Mouse (Mus musculus) heart, adult 2 months (tissue): Measurements from ENCODE around the gene Cx3cl1. TPM values are rescaled to one million over a fixed set of nuclear protein-coding genes. Genes with fewer than 3 reads are reported as not detected.

ENCODE experiments used
- DNase-seq, 2 experiments: peaks; one replicate each; pipeline ENCODE4 v3.0.0; 2021
- H3K27ac ChIP-seq: fragments of 200-600 bp; 2 replicates; pipeline ENCODE4 v1.8.1; 2022
- H3K27me3 ChIP-seq: fragments of 200-500 bp; 2 replicates; pipeline ENCODE4 v1.6.1; 2012; ENCODE audit warnings: mild to moderate bottlenecking, low read length, inconsistent platforms, mixed read lengths; ENCODE audit not compliant: control insufficient read depth, insufficient read depth
- H3K36me3 ChIP-seq: fragments of 200-500 bp; 2 replicates; pipeline ENCODE4 v1.6.1; 2012; ENCODE audit warnings: low read length, inconsistent platforms; ENCODE audit not compliant: control insufficient read depth, insufficient read depth
- H3K4me1 ChIP-seq: fragments of 200-500 bp; 2 replicates; pipeline ENCODE4 v1.6.1; 2011; ENCODE audit warnings: low read length; ENCODE audit not compliant: control insufficient read depth, insufficient read depth
- H3K4me3 ChIP-seq: fragments of 200-600 bp; 2 replicates; pipeline ENCODE4 v1.8.1; 2022
- H3K79me2 ChIP-seq: fragments of 200-500 bp; replicated peaks from 2 replicates; pipeline ENCODE4 v1.6.1; 2012; ENCODE audit warnings: mild to moderate bottlenecking, inconsistent platforms, low read length, moderate library complexity, mixed read lengths; ENCODE audit not compliant: control insufficient read depth, insufficient read depth
- H3K9ac ChIP-seq: fragments of 200-500 bp; 2 replicates; pipeline ENCODE4 v1.6.1; 2012; ENCODE audit warnings: low read depth, mild to moderate bottlenecking, control low read depth, inconsistent platforms, low read length, mixed read lengths
- CTCF ChIP-seq: fragments of 200-600 bp; IDR thresholded peaks from 2 replicates; pipeline ENCODE4 v1.8.1; 2022; ENCODE audit warnings: antibody characterized with exemption, mild to moderate bottlenecking, moderate library complexity
- EP300 ChIP-seq: fragments of 200-500 bp; IDR thresholded peaks from 2 replicates; pipeline ENCODE4 v1.6.1; 2011; ENCODE audit warnings: low read depth, low read length, control low read depth; ENCODE audit not compliant: insufficient read depth
- POLR2A ChIP-seq: fragments of 200-500 bp; IDR thresholded peaks from 2 replicates; pipeline ENCODE4 v1.6.1; 2011; ENCODE audit warnings: mild to moderate bottlenecking, low read depth, low read length, control low read depth; ENCODE audit not compliant: insufficient read depth
- WGBS: fragments of 180-500 bp; shearing (Covaris S2); methylation state at CpG from one replicate; pipeline ENCODE4 v1.1.7; 2018; 5-methylcytosine and 5-hydroxymethylcytosine counted together
- intact Hi-C: fragments of 180-260 bp; cut with DNase I; formaldehyde crosslinking; loops from one replicate; pipeline ENCODE4 v1.15.1; 2025
- polyA plus RNA-seq: library from polyadenylated mRNA; depleted of rRNA; stranded (reverse); fragments of >200 nt; gene quantifications from 2 replicates; pipeline ENCODE4 v1.2.3, GENCODE M21; 2012
- total RNA-seq, 2 experiments: library from RNA; stranded (reverse); gene quantifications; 2 replicates each; pipeline ENCODE4 v1.2.3; 2021

The Cx3cl1 gene
- total and polyA plus RNA-seq, 3 experiments: 5.1 to 12.0 (median 5.4) TPM

DNA sequence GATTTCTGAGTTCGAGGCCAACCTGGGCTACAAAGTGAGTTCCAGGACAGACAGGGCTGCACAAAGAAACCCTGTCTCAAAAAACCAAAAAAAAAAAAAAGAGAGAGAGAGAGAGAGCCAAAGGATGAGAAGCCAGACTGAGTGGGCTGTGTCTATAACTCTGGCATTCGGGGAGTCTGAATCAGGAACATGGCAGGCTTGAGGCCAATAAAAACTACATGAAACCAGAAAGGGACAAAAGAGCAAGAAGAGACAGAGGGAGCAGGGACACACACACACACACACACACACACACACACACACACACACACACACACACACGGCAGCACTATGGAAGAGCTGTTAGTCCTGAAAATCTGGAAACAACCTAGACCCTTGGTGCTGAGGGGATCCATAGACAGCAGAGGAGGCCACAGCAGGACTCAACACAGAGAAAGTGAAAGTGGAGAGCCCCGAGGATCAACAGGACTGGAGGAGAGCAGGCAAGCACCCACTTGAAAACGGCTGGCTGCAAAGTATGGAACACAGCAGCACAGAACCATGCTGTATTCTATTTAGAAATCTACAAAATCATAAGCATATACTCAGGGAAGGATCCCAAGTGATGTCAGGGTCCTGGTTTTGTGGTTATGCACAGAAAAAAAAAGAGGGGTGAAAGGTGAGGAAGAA is 36.2 kb upstream of the Cx3cl1 start:
- H3K36me3 ChIP-seq: no peaks in the 10 kb centered on the region
- H3K4me3 ChIP-seq: no peak overlapping the region
- WGBS: 40% methylated on average over 5 of the region's 5 CpGs
- no peak overlapping the region for H3K9ac ChIP-seq
- DNase-seq: peak; percentile 39 to 40
- no peaks in the 10 kb centered on the region for H3K27me3 ChIP-seq
- intact Hi-C loops: no loop called here
- H3K4me1 ChIP-seq: no peaks in the 10 kb centered on the region; the same call in 1 of the 2 replicates
- no peaks in the 10 kb centered on the region for H3K79me2 ChIP-seq
- H3K27ac ChIP-seq: no peak overlapping the region
- TF ChIP-seq EP300 (no peak), POLR2A (no peak), CTCF (no peak)

DNA sequence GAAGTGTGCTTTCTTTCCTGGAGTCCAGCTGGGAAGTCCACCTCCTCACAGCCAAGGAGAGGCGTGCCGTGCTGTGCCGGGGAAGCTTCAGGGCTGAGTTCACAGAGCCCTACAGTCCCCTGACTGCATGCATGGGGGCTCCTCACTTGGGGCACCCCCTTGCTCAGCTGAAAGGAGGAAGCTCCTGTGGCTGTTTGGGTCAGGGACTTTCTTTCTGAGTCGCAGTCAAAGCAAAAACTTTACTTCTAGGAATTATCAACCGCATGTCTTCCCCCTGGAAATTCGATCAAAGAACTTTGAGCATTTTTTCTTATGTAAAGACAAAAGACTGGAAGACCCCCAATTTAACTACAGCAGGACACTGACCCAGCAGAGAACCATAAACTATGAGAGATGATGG is 32.0 kb upstream of the Cx3cl1 start:
- no peaks in the 10 kb centered on the region for H3K27me3 ChIP-seq
- intact Hi-C loops: no loop called here
- no peak overlapping the region for H3K9ac ChIP-seq
- 78% methylated on average over 6 of the region's 6 CpGs for WGBS
- H3K4me1 ChIP-seq: no peaks in the 10 kb centered on the region; the same call in 1 of the 2 replicates
- H3K27ac ChIP-seq: no peak overlapping the region
- DNase-seq: no peak
- no peaks in the 10 kb centered on the region for H3K79me2 ChIP-seq
- no peak for TF ChIP-seq EP300
- no peak for TF ChIP-seq CTCF
- TF ChIP-seq POLR2A: no peak
- no peaks in the 10 kb centered on the region for H3K36me3 ChIP-seq
- H3K4me3 ChIP-seq: no peak overlapping the region

DNA sequence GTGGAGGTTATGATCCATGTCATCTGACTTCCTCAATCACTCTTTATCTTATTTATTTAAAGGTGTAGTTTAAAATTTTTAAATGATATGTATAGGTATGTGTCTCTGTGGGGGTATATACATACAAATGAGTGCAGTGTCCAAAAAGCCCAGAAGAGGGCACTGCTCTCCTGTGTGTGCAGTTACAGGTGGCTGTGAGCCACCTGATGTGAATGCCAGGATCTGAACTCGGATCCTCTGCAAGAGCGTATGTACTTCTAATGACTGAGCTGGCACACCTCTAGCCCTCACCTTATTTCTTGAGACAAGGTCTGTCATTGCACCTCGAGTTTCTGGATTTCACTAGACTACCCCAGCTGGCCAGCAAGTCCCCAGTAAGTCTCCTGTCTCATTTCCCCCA is 31.2 kb upstream of the Cx3cl1 start:
- Histone ChIP-seq H3K4me3 (no peak overlapping the region), H3K36me3 (no peaks in the 10 kb centered on the region), H3K27ac (no peak overlapping the region), H3K79me2 (no peaks in the 10 kb centered on the region), H3K27me3 (no peaks in the 10 kb centered on the region), H3K4me1 (no peaks in the 10 kb centered on the region; the same call in 1 of the 2 replicates), H3K9ac (no peak overlapping the region)
- WGBS: 88% methylated on average over 3 of the region's 3 CpGs
- TF ChIP-seq CTCF: 0 out of 2 replicates have a peak, but pooled peaks have one; percentile 11
- no peak for TF ChIP-seq POLR2A
- no peak for TF ChIP-seq EP300
- no peak for DNase-seq
- intact Hi-C loops: no loop called here

DNA sequence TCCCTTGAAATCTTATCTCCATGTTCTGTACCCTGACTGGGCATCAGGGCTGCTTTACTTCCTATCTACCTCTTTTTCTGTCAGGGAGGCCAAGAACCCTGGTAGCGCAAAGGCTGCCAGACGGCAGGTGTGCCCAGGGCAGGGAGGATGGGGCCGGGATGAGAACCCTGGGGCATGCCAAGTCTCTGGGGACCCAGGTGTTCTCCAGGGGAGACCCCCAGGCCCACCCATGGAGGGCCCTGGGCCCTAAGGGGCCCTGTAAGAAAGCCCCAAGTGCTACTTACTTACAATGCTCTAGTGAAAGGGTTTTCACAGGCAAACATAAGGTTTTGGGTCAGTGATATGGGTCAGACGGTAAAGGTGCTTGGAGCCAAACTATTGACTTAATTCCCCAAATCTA is 30.1 kb upstream of the Cx3cl1 start:
- no peaks in the 10 kb centered on the region for H3K79me2 ChIP-seq
- H3K9ac ChIP-seq: no peak overlapping the region
- no peaks in the 10 kb centered on the region for H3K36me3 ChIP-seq
- DNase-seq: no peak
- no peak overlapping the region for H3K27ac ChIP-seq
- H3K4me3 ChIP-seq: no peak overlapping the region
- intact Hi-C loops: no loop called here
- no peak for TF ChIP-seq CTCF
- TF ChIP-seq EP300: no peak
- TF ChIP-seq POLR2A: no peak
- H3K4me1 ChIP-seq: no peaks in the 10 kb centered on the region
- H3K27me3 ChIP-seq: no peaks in the 10 kb centered on the region
- 87% methylated on average over 4 of the region's 4 CpGs for WGBS

DNA sequence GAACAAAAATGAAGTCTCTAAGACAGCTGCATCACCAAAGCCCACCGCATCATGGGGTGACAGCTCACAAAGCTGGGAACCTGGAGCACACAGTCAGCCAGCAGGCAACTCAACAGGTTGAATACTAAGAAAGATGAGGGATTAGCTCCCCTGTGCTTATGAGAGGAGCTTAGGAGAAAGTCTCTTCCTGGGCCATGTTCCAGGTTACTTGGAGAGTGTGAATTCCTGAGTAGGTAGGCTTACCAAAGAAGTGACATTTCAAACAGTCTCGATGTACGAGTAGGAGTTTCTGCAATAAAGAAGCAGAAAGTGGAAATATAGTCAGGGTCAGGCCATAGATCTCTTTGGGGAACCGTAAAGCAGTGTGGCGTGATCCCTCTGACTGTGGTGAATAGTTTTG is 27.3 kb upstream of the Cx3cl1 start:
- DNase-seq: no peak
- intact Hi-C loops: no loop called here
- WGBS: 92% methylated on average over 5 of the region's 5 CpGs

DNA sequence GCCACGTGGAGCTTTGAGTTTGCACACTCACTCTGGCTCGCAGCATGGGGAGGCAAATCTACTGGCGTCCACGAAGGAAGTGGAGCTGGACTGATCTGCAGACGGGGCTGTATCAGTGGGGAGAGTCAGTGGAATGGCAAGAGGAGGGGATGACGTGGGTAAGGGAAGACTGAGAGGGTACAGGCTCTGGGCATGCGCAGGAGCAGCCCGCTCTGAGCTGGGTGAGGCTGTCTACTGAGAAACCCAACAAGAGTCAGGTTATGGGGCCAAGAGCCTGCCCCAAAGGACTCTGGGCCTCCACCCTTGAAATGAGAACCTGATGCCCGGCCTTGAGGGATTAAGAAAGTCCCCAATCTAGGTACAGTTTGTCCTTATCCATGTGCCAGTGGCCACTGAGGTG is 26.8 kb upstream of the Cx3cl1 start:
- no peak overlapping the region for H3K4me3 ChIP-seq
- no peaks in the 10 kb centered on the region for H3K27me3 ChIP-seq
- no peaks in the 10 kb centered on the region for H3K79me2 ChIP-seq
- intact Hi-C loops: no loop called here
- TF ChIP-seq POLR2A: no peak
- no peak for TF ChIP-seq CTCF
- no peak for TF ChIP-seq EP300
- no peak overlapping the region for H3K27ac ChIP-seq
- H3K9ac ChIP-seq: no peak overlapping the region
- no peak for DNase-seq
- no peaks in the 10 kb centered on the region for H3K36me3 ChIP-seq
- no peaks in the 10 kb centered on the region for H3K4me1 ChIP-seq
- WGBS: 81% methylated on average over 9 of the region's 9 CpGs

More for the DNA sequence above, 27.3 kb upstream of the Cx3cl1 start:
- no peaks in the 10 kb centered on the region for H3K4me1 ChIP-seq
- H3K4me3 ChIP-seq: no peak overlapping the region
- no peak overlapping the region for H3K27ac ChIP-seq
- no peaks in the 10 kb centered on the region for H3K36me3 ChIP-seq
- TF ChIP-seq POLR2A: no peak
- no peak for TF ChIP-seq EP300
- no peak for TF ChIP-seq CTCF
- no peaks in the 10 kb centered on the region for H3K27me3 ChIP-seq
- H3K9ac ChIP-seq: no peak overlapping the region
- H3K79me2 ChIP-seq: no peaks in the 10 kb centered on the region
